Mouse (Mus musculus) erythroblast, embryonic 14.5 days (primary cell): ENCODE measurements around the gene Prlh.

Source experiments
- GATA1 ChIP-seq: IDR thresholded peaks from 2 replicates; pipeline ENCODE4 v1.6.1; 2012; ENCODE audit warnings: low read length, inconsistent platforms, mixed read lengths
- TAL1 ChIP-seq: IDR thresholded peaks from 3 replicates; pipeline ENCODE4 v1.6.1; 2012; ENCODE audit warnings: low read length, inconsistent platforms, mixed read lengths

- TF ChIP-seq GATA1 (no peak), TAL1 (no peak)
Observed at GRCm38 (mm10) chr1:90969347-90969784, 16.5 kb downstream of the Prlh start, which contains the start of gene Rab17.
